Mouse (Mus musculus) heart, postnatal 0 days (tissue): ENCODE results near the gene Mtg1.

ENCODE experiments used
- CTCF ChIP-seq: IDR thresholded peaks from 2 replicates; pipeline ENCODE4 v1.5.1; 2016; ENCODE audit warnings: antibody characterized with exemption, control low read depth, low read depth
- EP300 ChIP-seq: IDR thresholded peaks from 2 replicates; pipeline ENCODE4 v1.6.1; 2016; ENCODE audit warnings: antibody characterized with exemption, low read depth

GRCm38 (mm10) chr7:140111943-140112342 is 25.4 kb upstream of the Mtg1 start:
- no peak for TF ChIP-seq CTCF
- TF ChIP-seq EP300: no peak
